Mouse (Mus musculus) hindbrain, embryonic 14.5 days (tissue): ENCODE results near the gene Pde6h. TPM values are rescaled to one million over a fixed set of nuclear protein-coding genes. Genes with fewer than 3 reads are reported as not detected.

Source experiments
- ATAC-seq: fragments of 200-750 bp; cut with Nextera tagmentation; 2 replicates; pipeline ENCODE4 v1.8.0; 2017; ENCODE audit warnings: moderate number of reproducible peaks, mild to moderate bottlenecking, moderate TSS enrichment, moderate library complexity; ENCODE audit not compliant: low FRiP score
- DNase-seq: peaks from one replicate; pipeline ENCODE4 v3.0.0-alpha.2; 2015; ENCODE audit warnings: low spot score
- H3K27ac ChIP-seq: fragments of 300-500 bp; sonication (generic); 2 replicates; pipeline ENCODE4 v1.5.1; 2014; ENCODE audit warnings: mild to moderate bottlenecking, moderate library complexity
- H3K27me3 ChIP-seq: fragments of 300-500 bp; sonication (generic); 2 replicates; pipeline ENCODE4 v1.6.1; 2014; ENCODE audit warnings: mild to moderate bottlenecking, low read length, mixed read lengths; ENCODE audit not compliant: control insufficient read depth, insufficient read depth
- H3K36me3 ChIP-seq: fragments of 300-500 bp; sonication (generic); replicated peaks from 2 replicates; pipeline ENCODE4 v1.6.1; 2014; ENCODE audit not compliant: control insufficient read depth, insufficient read depth
- H3K4me1 ChIP-seq: fragments of 300-500 bp; sonication (generic); replicated peaks from 2 replicates; pipeline ENCODE4 v1.6.1; 2014; ENCODE audit warnings: antibody characterized with exemption, low read length, mixed read lengths; ENCODE audit not compliant: control insufficient read depth, insufficient read depth
- H3K4me2 ChIP-seq: fragments of 300-500 bp; sonication (generic); replicated peaks from 2 replicates; pipeline ENCODE4 v1.6.1; 2014; ENCODE audit warnings: mild to moderate bottlenecking, moderate library complexity
- H3K4me3 ChIP-seq: fragments of 300-500 bp; sonication (generic); replicated peaks from 2 replicates; pipeline ENCODE4 v1.5.1; 2014; ENCODE audit warnings: mild to moderate bottlenecking, low read length
- H3K9ac ChIP-seq: fragments of 300-500 bp; sonication (generic); 2 replicates; pipeline ENCODE4 v1.6.1; 2014
- H3K9me3 ChIP-seq: fragments of 300-500 bp; sonication (generic); 2 replicates; pipeline ENCODE4 v1.6.1; 2016; ENCODE audit warnings: low read length; ENCODE audit not compliant: control insufficient read depth
- WGBS: fragments of 180-500 bp; shearing (Covaris S2); extraction: QIAGEN DNeasy Blood & Tissue Kit; methylation state at CpG from one replicate; pipeline ENCODE4 v1.1.7; 2014; 5-methylcytosine and 5-hydroxymethylcytosine counted together
- polyA plus RNA-seq: library from polyadenylated mRNA; unstranded; fragments of >200 nt; fragmentation: Nextera tagmentation; extraction: Ambion mirVana; gene quantifications from 2 replicates; pipeline ENCODE4 v1.2.1, GENCODE M21; 2014

The Pde6h gene
- polyA plus RNA-seq, 1 experiment from 2014 or later = 0.48 TPM

- no peak overlapping the region for H3K4me2 ChIP-seq
- no peaks in the 10 kb centered on the region for H3K9me3 ChIP-seq
- H3K4me3 ChIP-seq = no peak overlapping the region
- H3K27me3 ChIP-seq = no peaks in the 10 kb centered on the region
- 90% methylated on average over 7 of the region's 7 CpGs for WGBS
- DNase-seq = no peak
- no peak for ATAC-seq
- H3K36me3 ChIP-seq = no peaks in the 10 kb centered on the region
- H3K9ac ChIP-seq = no peak overlapping the region
- no peak overlapping the region for H3K27ac ChIP-seq
- H3K4me1 ChIP-seq = no peaks in the 10 kb centered on the region
These were observed 93.8 kb downstream of the Pde6h start for GRCm38 (mm10) chr6:137017216-137017973.

Other genes with a start within 250 kb of the Pde6h start
- 0.05 TPM in 2 replicates for gene Gucy2c, start 142.1 kb upstream of the Pde6h start, polyA plus RNA-seq
- gene Hist4h4, start 119.4 kb upstream of the Pde6h start, polyA plus RNA-seq = 0.43 and 0.78 TPM in 2 replicates
- gene H2afj, start 115.6 kb upstream of the Pde6h start, polyA plus RNA-seq = 93.6 and 112 TPM in 2 replicates
- 1.4 and 2.0 TPM in 2 replicates for gene BC049715, start 96.2 kb upstream of the Pde6h start, polyA plus RNA-seq
- gene Wbp11, start 95.6 kb upstream of the Pde6h start, polyA plus RNA-seq = 74.7 and 77.5 TPM in 2 replicates
- gene Smco3, start 88.4 kb upstream of the Pde6h start, polyA plus RNA-seq = 1.8 and 1.9 TPM in 2 replicates
- gene Art4, start 66.1 kb upstream of the Pde6h start, polyA plus RNA-seq = 0.10 and 0.21 TPM in 2 replicates
- gene Mgp, start 48.0 kb upstream of the Pde6h start, polyA plus RNA-seq = 9.2 and 11.7 TPM in 2 replicates
- not detected in 2 replicates for gene Erp27, start 1.7 kb upstream of the Pde6h start, polyA plus RNA-seq
- gene Arhgdib, start 18.1 kb downstream of the Pde6h start, polyA plus RNA-seq = 14.7 and 17.9 TPM in 2 replicates
- 6.5 and 8.6 TPM in 2 replicates for gene Rerg, start 246.7 kb downstream of the Pde6h start, polyA plus RNA-seq